8 mouse cellular contexts compared by ENCODE assay signal in genomic region chr9:120491509-120491908, GRCm38 (mm10). TPM values are rescaled to one million over a fixed set of nuclear protein-coding genes. Genes with fewer than 3 reads are reported as not detected.
DNase-seq lines count a peak whose midpoint lies in the region; ATAC-seq and TF ChIP-seq lines count a peak whose summit lies in the region.

No protein-coding gene starts in this region.

- H3K4me2 ChIP-seq in limb, embryonic 14.5 days (replicated peaks; ENCODE audit: low read depth, low read length, severe bottlenecking): peak overlapping the region; percentile 81

- peaks cover 11% of the 10 kb centered on the region for H3K27me3 ChIP-seq in megakaryocyte, embryonic 14.5 days (replicated peaks)
- no peaks in the 10 kb centered on the region for H3K27me3 ChIP-seq in limb, embryonic 14.5 days (ENCODE audit: control insufficient read depth, insufficient read depth, low read length)

- H3K4me3 ChIP-seq in megakaryocyte, embryonic 14.5 days (replicated peaks): peak overlapping the region; percentile 91
- peak overlapping the region; percentile 99 for H3K4me3 ChIP-seq in limb, embryonic 14.5 days (replicated peaks; ENCODE audit: low read length)

- H3K36me3 ChIP-seq in megakaryocyte, embryonic 14.5 days (replicated peaks; ENCODE audit: low read length): peaks cover 28% of the 10 kb centered on the region
- H3K36me3 ChIP-seq in limb, embryonic 14.5 days (ENCODE audit: control insufficient read depth, insufficient read depth, low read length): peaks cover 24% of the 10 kb centered on the region

- DNase-seq in CD4-positive, CD25-positive, alpha-beta regulatory T cell, adult 2 months (ENCODE audit: low read depth, low spot score): peak; percentile 37
- no peak for DNase-seq in limb, embryonic 14.5 days (ENCODE audit: low spot score)
- no peak for DNase-seq in right cerebral cortex, postnatal 36 days (ENCODE audit: low spot score in 2 of 2)
- DNase-seq in layer of hippocampus, adult 9-11 months: no peak

- 79% methylated on average over 3 of the region's 3 CpGs for WGBS in limb, embryonic 14.5 days

- TF ChIP-seq POLR2A in limb, embryonic 14.5 days (IDR thresholded peaks at IDR 0.05; ENCODE audit: borderline replicate concordance, extremely low read depth, insufficient read depth, insufficient read length): no peak

- H3K4me1 ChIP-seq in megakaryocyte, embryonic 14.5 days: peaks cover 25% of the 10 kb centered on the region
- H3K4me1 ChIP-seq in limb, embryonic 14.5 days (ENCODE audit: control insufficient read depth, insufficient read depth, low read length): 0 out of 2 replicates have a peak, but pooled peaks cover 6% of the 10 kb centered on the region

- no peak overlapping the region for H3K9ac ChIP-seq in limb, embryonic 14.5 days (ENCODE audit: low read depth, low read length, severe bottlenecking)

- no peak overlapping the region for H3K27ac ChIP-seq in limb, embryonic 14.5 days (replicated peaks; ENCODE audit: low read depth, low read length)

- ATAC-seq in CD4-positive, CD25-positive, alpha-beta regulatory T cell, adult 4 months: no peak
- ATAC-seq in megakaryocyte, adult 5-6 weeks (ENCODE audit: poor library complexity, severe bottlenecking): no peak; the same call in 1 of the 2 replicates
- no peak for ATAC-seq in limb, embryonic 14.5 days (ENCODE audit: low FRiP score, low read depth)
- ATAC-seq in erythroid progenitor cell, adult 5-6 weeks (replicated peaks; ENCODE audit: low FRiP score, poor library complexity, severe bottlenecking): no peak

- H3K9me3 ChIP-seq in megakaryocyte, embryonic 14.5 days: no peaks in the 10 kb centered on the region
- no peaks in the 10 kb centered on the region for H3K9me3 ChIP-seq in limb, embryonic 14.5 days (ENCODE audit: control insufficient read depth, low read length)

RNA-seq across cellular contexts. Expression of gene Eif1b, which starts 0.5 kb away (rescaled TPM):
- 10 to 100 TPM; 71.8 to 88.3 TPM for polyA plus RNA-seq in CD4-positive, CD25-positive, alpha-beta regulatory T cell, adult 4 months (2017; shearing (Covaris generic))
- 112 and 150 TPM in 2 replicates for polyA plus RNA-seq in megakaryocyte, embryonic 14.5 days (2012; ENCODE audit: insufficient read depth, low replicate concordance)
- 54.6 and 68.3 TPM in 2 replicates for total RNA-seq in megakaryocyte, adult 5-6 weeks (2015)
- 80.3 and 107 TPM in 2 replicates for total RNA-seq in megakaryocyte, adult 5-6 weeks (2017)
- 96.3 and 101 TPM in 2 replicates for polyA plus RNA-seq in limb, embryonic 14.5 days (2012; rRNA removed)
- 171 and 191 TPM in 2 replicates for polyA plus RNA-seq in limb, embryonic 14.5 days (2014; fragmentation: Nextera tagmentation; extraction: Ambion mirVana)
- 27.0 and 59.5 TPM in 2 replicates for total RNA-seq in erythroid progenitor cell, adult 5-6 weeks (2015; ENCODE audit: low replicate concordance)
- 28.9 and 31.4 TPM in 2 replicates for total RNA-seq in erythroid progenitor cell, adult 5-6 weeks (2017; ENCODE audit: low replicate concordance)

RNA-seq across cellular contexts. Expression of gene Entpd3, which starts 48.1 kb away (rescaled TPM):
- polyA plus RNA-seq in CD4-positive, CD25-positive, alpha-beta regulatory T cell, adult 4 months (2017; shearing (Covaris generic)): not detected
- not detected in 2 replicates for polyA plus RNA-seq in megakaryocyte, embryonic 14.5 days (2012; ENCODE audit: insufficient read depth, low replicate concordance)
- 0.11 and 0.21 TPM in 2 replicates for total RNA-seq in megakaryocyte, adult 5-6 weeks (2015)
- 0.04 TPM in 1 of 2 replicates, not detected in the other for total RNA-seq in megakaryocyte, adult 5-6 weeks (2017)
- polyA plus RNA-seq in limb, embryonic 14.5 days (2012; rRNA removed): 4.5 and 4.9 TPM in 2 replicates
- polyA plus RNA-seq in limb, embryonic 14.5 days (2014; fragmentation: Nextera tagmentation; extraction: Ambion mirVana): 2.2 and 2.4 TPM in 2 replicates
- total RNA-seq in erythroid progenitor cell, adult 5-6 weeks (2015; ENCODE audit: low replicate concordance): 0.42 TPM in 1 of 2 replicates, not detected in the other
- total RNA-seq in erythroid progenitor cell, adult 5-6 weeks (2017; ENCODE audit: low replicate concordance): not detected in 2 replicates
